Mouse (Mus musculus): ENCODE measurements around the gene Hnf1a. TPM values are rescaled to one million over a fixed set of nuclear protein-coding genes. Genes with fewer than 3 reads are reported as not detected.

Gene Hnf1a
- polyA plus RNA-seq, 1 experiment = not detected

DNA sequence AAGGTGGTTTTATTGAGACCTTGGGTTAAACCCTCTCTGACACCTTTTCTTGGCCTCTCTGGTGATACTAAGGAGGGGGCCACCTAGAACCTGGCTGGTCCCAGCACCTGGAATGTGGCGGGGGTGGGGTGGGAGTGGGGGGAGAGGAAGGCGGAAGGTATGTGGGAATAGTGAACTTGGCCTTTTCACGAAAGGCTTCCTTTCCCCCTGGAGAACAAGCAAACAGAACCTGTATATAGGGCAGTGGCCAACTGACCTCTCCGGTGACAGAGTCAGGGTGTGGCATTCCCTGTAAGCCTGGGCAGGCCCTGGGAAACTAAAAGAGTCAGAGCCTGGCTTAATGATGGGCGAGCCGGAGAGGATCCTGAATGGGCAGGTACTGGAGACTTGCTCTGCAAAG lies 38.2 kb upstream of the Hnf1a start:
- 92% methylated on average over 6 of the region's 6 CpGs for WGBS
- no peak overlapping the region for H3K4me3 ChIP-seq (replicated peaks; ENCODE audit: extremely low read depth, low read depth, low read length)
- peaks cover 12% of the 10 kb centered on the region for H3K4me1 ChIP-seq (ENCODE audit: control insufficient read depth, insufficient read depth, low read length)
- TF ChIP-seq CTCF (IDR thresholded peaks at IDR 0.05; ENCODE audit: insufficient read depth, low read length) = no peak
- DNase-seq = no peak

DNA sequence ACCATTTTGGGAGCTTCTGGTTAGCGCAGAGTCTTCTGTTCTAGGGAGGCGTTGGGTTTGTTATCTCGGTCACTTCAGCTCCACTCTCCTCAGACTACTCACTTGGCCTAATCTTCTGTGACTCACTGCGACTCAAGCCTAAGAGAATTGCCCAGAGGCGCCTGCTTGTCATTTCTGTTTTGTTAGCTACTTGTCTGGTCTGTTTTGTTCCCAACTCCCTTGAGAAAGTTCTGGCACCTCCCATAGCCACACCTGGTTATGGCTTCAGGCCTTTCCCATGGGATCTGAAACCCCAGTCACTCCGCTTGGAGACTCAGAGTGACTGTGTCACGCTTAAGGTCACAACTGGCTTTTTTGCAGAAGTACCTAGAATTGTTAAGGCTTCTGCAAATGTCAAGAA lies 37.4 kb upstream of the Hnf1a start:
- no peak for DNase-seq
- WGBS = 88% methylated on average over 7 of the region's 7 CpGs
- Histone ChIP-seq H3K4me1 (ENCODE audit: control insufficient read depth, insufficient read depth, low read length) (peaks cover 9% of the 10 kb centered on the region), H3K4me3 (replicated peaks; ENCODE audit: extremely low read depth, low read depth, low read length) (no peak overlapping the region)
- TF ChIP-seq CTCF (IDR thresholded peaks at IDR 0.05; ENCODE audit: insufficient read depth, low read length) = no peak
- TF ChIP-seq POLR2A (IDR thresholded peaks at IDR 0.05; ENCODE audit: borderline replicate concordance, extremely low read depth, low read depth, low read length) = no peak

DNA sequence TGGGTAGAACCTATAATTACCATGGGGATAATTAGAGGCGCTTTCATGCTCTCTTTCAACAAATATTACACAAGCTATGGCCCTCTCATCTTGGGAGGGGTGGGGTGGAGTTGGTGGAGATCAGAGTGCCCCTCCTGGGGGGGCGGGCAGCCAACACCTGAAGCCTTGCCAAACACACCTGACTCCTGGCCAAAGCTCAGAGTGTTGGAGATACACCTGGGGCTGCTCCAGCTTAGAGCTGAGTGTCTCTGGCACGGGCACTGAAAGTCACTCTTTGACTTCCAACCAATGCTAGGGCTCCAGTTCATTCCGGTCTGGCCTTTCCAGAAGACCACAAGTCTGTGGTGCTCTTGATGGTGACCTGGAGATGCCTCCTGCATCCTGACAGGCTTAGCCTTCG lies 36.9 kb upstream of the Hnf1a start:
- peaks cover 6% of the 10 kb centered on the region for H3K4me1 ChIP-seq (ENCODE audit: control insufficient read depth, insufficient read depth, low read length)
- WGBS = 72% methylated on average over 5 of the region's 5 CpGs
- TF ChIP-seq CTCF (IDR thresholded peaks at IDR 0.05; ENCODE audit: insufficient read depth, low read length) (no peak), POLR2A (IDR thresholded peaks at IDR 0.05; ENCODE audit: borderline replicate concordance, extremely low read depth, low read depth, low read length) (no peak)
- no peak for DNase-seq
- no peak overlapping the region for H3K4me3 ChIP-seq (replicated peaks; ENCODE audit: extremely low read depth, low read depth, low read length)

DNA sequence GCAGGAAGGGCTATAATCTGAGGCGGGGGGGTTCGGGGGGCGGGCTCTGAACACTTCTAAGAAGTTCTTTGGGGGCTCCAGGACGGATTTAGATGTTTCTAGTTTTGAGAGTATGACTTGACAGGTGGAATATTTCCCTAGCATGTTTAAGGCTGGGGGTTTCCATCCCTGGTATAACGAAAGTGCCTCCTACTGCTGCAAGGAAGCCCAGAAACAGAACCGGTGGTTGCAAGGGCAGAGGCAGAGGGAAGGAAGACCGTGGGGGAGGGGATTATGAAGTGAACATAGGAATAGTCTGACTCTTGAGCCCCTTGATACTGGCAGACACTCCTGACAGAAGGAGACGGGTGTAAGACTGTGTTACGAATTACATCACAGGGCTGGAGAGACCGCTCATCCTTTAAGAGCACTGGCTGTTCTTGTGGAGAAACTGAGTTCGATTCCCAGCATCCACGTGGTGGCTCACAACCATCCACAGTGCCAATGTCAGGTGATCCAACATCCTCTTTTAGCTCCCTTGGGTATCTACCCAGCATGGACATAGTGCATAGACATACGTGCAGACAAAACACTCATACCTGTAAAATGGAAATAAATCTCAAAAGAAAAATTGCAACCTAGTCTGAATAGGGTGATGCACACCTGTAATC lies 32.5 kb upstream of the Hnf1a start:
- DNase-seq = no peak
- WGBS = 61% methylated on average over 13 of the region's 13 CpGs
- no peak overlapping the region for H3K4me3 ChIP-seq (replicated peaks; ENCODE audit: extremely low read depth, low read depth, low read length)
- H3K4me1 ChIP-seq (ENCODE audit: control insufficient read depth, insufficient read depth, low read length) = 0 out of 2 replicates have a peak, but pooled peaks cover 2% of the 10 kb centered on the region
- no peak for TF ChIP-seq POLR2A (IDR thresholded peaks at IDR 0.05; ENCODE audit: borderline replicate concordance, extremely low read depth, low read depth, low read length)
- TF ChIP-seq CTCF (IDR thresholded peaks at IDR 0.05; ENCODE audit: insufficient read depth, low read length) = no peak

DNA sequence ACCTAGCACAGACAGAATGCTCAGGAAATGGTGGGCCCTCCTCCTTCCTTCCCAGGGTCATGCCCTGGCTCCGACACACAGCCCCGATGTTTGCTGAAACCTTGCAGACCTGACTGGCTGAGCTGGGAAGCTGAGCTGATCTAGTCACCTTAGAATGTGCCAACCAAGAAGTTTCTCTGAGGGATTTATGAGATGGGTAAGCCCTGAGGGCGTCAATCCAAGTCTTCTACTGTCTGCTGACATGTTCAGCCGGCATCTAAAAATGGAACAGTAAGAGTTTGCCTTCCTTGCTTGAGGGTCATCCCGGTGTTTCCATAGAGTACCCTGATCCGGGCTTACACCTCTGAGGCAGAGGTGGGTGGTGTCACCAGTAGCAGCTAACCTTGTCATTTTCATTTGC lies 31.9 kb upstream of the Hnf1a start:
- no peak for DNase-seq
- H3K4me1 ChIP-seq (ENCODE audit: control insufficient read depth, insufficient read depth, low read length) = peaks cover 5% of the 10 kb centered on the region; the same call in 1 of the 2 replicates
- no peak for TF ChIP-seq POLR2A (IDR thresholded peaks at IDR 0.05; ENCODE audit: borderline replicate concordance, extremely low read depth, low read depth, low read length)
- no peak for TF ChIP-seq CTCF (IDR thresholded peaks at IDR 0.05; ENCODE audit: insufficient read depth, low read length)
- WGBS = 35% methylated on average over 6 of the region's 6 CpGs
- H3K4me3 ChIP-seq (replicated peaks; ENCODE audit: extremely low read depth, low read depth, low read length) = no peak overlapping the region

DNA sequence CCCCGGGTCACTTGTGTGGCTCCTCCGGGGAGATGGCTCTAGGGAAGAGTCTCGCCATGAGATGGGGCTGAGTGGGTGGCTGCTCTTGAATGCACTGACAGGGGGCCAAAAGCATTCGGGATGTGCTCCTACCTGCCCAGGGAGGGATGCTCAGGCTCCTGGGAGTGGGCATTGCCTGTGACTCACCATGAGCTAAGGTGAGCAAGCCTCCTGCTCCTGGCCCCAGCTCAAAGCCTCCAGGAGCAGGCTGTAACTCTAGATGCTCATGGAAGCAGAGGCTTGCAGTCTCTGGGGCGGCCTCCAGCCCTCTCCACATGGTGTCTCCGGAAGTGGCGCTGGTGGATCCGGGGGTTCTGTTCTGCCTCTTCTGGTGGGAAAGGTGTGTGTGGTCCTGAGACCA lies 30.6 kb upstream of the Hnf1a start:
- H3K4me1 ChIP-seq (ENCODE audit: control insufficient read depth, insufficient read depth, low read length) = peaks cover 5% of the 10 kb centered on the region; the same call in 1 of the 2 replicates
- DNase-seq = no peak
- no peak overlapping the region for H3K4me3 ChIP-seq (replicated peaks; ENCODE audit: extremely low read depth, low read depth, low read length)
- TF ChIP-seq POLR2A (IDR thresholded peaks at IDR 0.05; ENCODE audit: borderline replicate concordance, extremely low read depth, low read depth, low read length) (no peak), CTCF (IDR thresholded peaks at IDR 0.05; ENCODE audit: insufficient read depth, low read length) (no peak)
- 80% methylated on average over 8 of the region's 8 CpGs for WGBS

DNA sequence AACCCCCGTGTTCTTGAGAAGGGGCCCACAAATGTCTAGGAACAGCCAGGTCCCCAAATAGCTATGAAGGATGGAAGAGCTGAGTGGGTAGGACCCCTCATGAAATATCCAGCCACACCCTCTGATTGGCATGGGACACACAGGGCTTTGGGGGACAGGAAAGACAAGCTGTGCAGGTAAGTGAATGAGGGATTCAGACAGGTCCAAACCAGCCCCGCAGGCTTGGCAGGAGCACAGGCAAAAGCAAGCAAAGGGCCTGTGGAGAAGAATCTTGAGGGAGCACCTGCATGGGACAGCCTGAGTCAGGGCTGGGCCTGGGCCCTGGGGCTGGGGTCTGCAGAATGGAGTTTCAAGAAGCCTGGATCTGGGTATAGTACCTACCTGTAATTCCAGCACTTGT lies 29.6 kb upstream of the Hnf1a start:
- TF ChIP-seq POLR2A (IDR thresholded peaks at IDR 0.05; ENCODE audit: borderline replicate concordance, extremely low read depth, low read depth, low read length) (no peak), CTCF (IDR thresholded peaks at IDR 0.05; ENCODE audit: insufficient read depth, low read length) (no peak)
- no peak for DNase-seq
- whole genome bisulfite sequencing = 57% methylated on average over 2 of the region's 2 CpGs
- H3K4me3 ChIP-seq (replicated peaks; ENCODE audit: extremely low read depth, low read depth, low read length) = no peak overlapping the region
- peaks cover 5% of the 10 kb centered on the region; the same call in 1 of the 2 replicates for H3K4me1 ChIP-seq (ENCODE audit: control insufficient read depth, insufficient read depth, low read length)

DNA sequence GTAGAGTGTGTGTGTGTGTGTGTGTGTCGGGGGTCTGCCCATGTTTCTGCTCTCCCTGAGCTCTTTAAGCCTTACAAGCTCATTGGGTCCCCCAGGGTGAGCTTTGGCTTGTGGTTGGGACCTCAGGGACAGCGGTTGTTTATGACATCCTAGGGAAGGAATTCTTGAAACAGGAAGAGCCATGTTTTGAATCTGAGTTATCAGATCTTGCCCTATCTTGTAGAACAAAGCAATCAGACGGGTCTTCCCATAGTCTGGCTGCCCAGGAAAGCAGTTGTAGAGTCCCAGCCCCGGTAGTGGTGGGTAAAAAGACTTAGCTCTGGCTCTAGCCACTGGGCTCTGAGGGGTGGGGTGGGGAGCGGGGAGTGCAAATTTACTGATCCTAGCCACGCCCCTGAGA lies 26.4 kb upstream of the Hnf1a start:
- TF ChIP-seq CTCF (IDR thresholded peaks at IDR 0.05; ENCODE audit: insufficient read depth, low read length) (no peak), POLR2A (IDR thresholded peaks at IDR 0.05; ENCODE audit: borderline replicate concordance, extremely low read depth, low read depth, low read length) (peak; percentile 5; the same call in 1 of the 2 replicates)
- no peak for DNase-seq
- WGBS = 37% methylated on average over 6 of the region's 6 CpGs

DNA sequence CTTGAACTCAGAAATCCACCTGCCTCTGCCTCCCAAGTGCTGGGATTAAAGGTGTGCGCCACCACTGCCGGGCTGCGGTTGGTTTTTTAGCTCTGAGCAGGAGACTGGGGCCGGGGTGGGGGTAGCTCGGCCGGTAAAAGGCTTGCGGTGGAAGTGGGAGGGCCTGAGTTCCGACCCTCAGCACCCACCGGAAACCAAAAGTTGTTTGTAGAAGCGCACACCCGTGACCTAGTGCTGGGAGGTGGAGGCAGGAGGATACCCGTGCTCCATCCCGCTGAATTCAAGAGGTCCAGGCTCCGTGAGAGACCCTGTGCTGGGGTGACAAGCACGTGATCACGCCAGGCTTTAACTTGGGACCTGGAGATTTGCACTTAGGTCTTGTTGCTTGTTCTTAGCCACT lies 25.6 kb upstream of the Hnf1a start:
- TF ChIP-seq POLR2A (IDR thresholded peaks at IDR 0.05; ENCODE audit: borderline replicate concordance, extremely low read depth, low read depth, low read length) = no peak
- no peak for TF ChIP-seq CTCF (IDR thresholded peaks at IDR 0.05; ENCODE audit: insufficient read depth, low read length)
- WGBS = 70% methylated on average over 16 of the region's 16 CpGs
- Histone ChIP-seq H3K4me1 (ENCODE audit: control insufficient read depth, insufficient read depth, low read length) (peaks cover 3% of the 10 kb centered on the region; the same call in 1 of the 2 replicates), H3K4me3 (replicated peaks; ENCODE audit: extremely low read depth, low read depth, low read length) (no peak overlapping the region)
- DNase-seq = no peak

More for the DNA sequence above, 26.4 kb upstream of the Hnf1a start:
- Histone ChIP-seq H3K4me1 (ENCODE audit: control insufficient read depth, insufficient read depth, low read length) (peaks cover 3% of the 10 kb centered on the region; the same call in 1 of the 2 replicates), H3K4me3 (replicated peaks; ENCODE audit: extremely low read depth, low read depth, low read length) (no peak overlapping the region)

DNA sequence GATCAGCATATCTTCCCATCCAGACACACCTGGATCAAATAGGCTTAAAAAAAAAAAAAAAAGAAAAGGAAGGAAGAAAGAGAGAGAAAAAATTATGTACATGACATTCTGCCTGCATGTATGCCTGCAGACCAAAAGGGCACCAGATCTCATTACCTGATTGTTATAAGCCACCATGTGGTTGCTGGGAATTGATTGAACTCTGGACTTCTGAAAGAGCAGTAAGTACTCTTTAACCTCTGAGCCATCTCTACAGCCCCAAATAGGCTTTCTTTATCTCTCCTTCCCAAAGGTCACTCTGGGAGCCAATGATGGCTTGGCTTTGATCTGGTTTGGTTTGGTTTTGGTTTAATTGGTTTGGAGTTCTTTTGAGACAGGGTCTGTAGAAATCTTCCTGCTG lies 14.2 kb upstream of the Hnf1a start:
- no peak for DNase-seq
- TF ChIP-seq POLR2A (IDR thresholded peaks at IDR 0.05; ENCODE audit: borderline replicate concordance, extremely low read depth, low read depth, low read length) (no peak), CTCF (IDR thresholded peaks at IDR 0.05; ENCODE audit: insufficient read depth, low read length) (no peak)
- peaks cover 2% of the 10 kb centered on the region; the same call in 1 of the 2 replicates for H3K4me1 ChIP-seq (ENCODE audit: control insufficient read depth, insufficient read depth, low read length)
- no peak overlapping the region for H3K4me3 ChIP-seq (replicated peaks; ENCODE audit: extremely low read depth, low read depth, low read length)

Data from lung, adult 2 months (tissue).